Mouse (Mus musculus): Measurements from ENCODE around the gene Msantd1. TPM values are rescaled to one million over a fixed set of nuclear protein-coding genes. Genes with fewer than 3 reads are reported as not detected.

The Msantd1 gene
- polyA plus RNA-seq, 1 experiment from 2014 or later, result 0.30 TPM

DNA sequence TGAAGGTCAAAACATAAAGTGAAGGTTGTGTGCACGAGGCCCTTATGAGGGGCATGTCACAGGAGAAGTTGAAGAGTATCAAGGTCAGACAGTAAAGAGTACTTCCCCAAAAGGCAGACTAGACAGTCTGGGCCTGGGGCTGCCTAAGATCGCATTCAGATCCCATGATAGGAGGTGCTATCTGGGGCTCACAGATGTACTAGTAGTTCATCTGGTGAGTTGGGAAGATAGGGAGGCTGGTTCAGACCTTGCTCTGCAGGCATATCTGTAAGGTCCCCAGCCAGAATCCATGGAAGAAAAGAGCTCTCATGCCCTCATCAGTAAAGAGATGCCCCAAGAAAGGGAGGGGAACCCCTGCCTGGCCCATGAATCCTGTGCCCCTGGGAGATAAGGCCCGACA, 11.0 kb downstream of the Msantd1 start:
- Histone ChIP-seq H3K9me3 (replicated peaks; ENCODE audit: control insufficient read depth, low read length) (no peaks in the 10 kb centered on the region), H3K27ac (ENCODE audit: low read length) (no peak overlapping the region), H3K36me3 (ENCODE audit: control insufficient read depth, insufficient read depth) (peaks cover 2% of the 10 kb centered on the region; the same call in 1 of the 2 replicates), H3K4me3 (ENCODE audit: low read length) (no peak overlapping the region), H3K4me1 (ENCODE audit: control insufficient read depth, insufficient read depth, low read length) (peaks cover 6% of the 10 kb centered on the region), H3K9ac (ENCODE audit: low read length) (no peak overlapping the region), H3K4me2 (ENCODE audit: low read depth, low read length) (no peak overlapping the region), H3K27me3 (ENCODE audit: control insufficient read depth, insufficient read depth, low read length) (no peaks in the 10 kb centered on the region)
- WGBS, result 74% methylated on average over 3 of the region's 3 CpGs
- no peak for ATAC-seq (replicated peaks; ENCODE audit: extremely low read depth, insufficient read depth, low FRiP score)

DNA sequence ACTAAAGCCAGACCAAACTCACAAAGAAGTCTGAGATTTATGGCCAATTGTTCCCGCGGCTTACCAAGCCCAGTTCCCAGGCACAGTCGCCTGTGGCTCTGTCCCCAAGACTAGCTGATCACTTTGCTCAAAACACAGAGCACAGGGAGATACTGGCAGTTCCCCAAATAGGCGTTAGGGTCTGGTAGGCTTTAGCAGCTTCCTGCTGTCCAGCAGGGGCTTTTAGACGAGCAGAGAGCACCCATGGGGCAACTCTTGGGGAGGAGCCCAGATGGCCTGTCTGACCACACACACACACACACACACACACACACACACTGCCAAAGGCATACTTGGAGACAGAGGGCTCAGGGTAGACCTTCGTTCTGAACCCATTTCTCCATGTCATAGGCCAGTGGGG, 14.7 kb downstream of the Msantd1 start:
- H3K4me1 ChIP-seq (ENCODE audit: control insufficient read depth, insufficient read depth, low read length), result no peaks in the 10 kb centered on the region
- H3K4me3 ChIP-seq (ENCODE audit: low read length), result no peak overlapping the region
- ATAC-seq (replicated peaks; ENCODE audit: extremely low read depth, insufficient read depth, low FRiP score), result no peak
- H3K9me3 ChIP-seq (replicated peaks; ENCODE audit: control insufficient read depth, low read length), result no peaks in the 10 kb centered on the region
- no peaks in the 10 kb centered on the region for H3K27me3 ChIP-seq (ENCODE audit: control insufficient read depth, insufficient read depth, low read length)
- no peak overlapping the region for H3K27ac ChIP-seq (ENCODE audit: low read length)
- peaks cover 4% of the 10 kb centered on the region; the same call in 1 of the 2 replicates for H3K36me3 ChIP-seq (ENCODE audit: control insufficient read depth, insufficient read depth)
- H3K9ac ChIP-seq (ENCODE audit: low read length), result no peak overlapping the region
- no peak overlapping the region for H3K4me2 ChIP-seq (ENCODE audit: low read depth, low read length)
- 81% methylated on average over 6 of the region's 6 CpGs for WGBS

DNA sequence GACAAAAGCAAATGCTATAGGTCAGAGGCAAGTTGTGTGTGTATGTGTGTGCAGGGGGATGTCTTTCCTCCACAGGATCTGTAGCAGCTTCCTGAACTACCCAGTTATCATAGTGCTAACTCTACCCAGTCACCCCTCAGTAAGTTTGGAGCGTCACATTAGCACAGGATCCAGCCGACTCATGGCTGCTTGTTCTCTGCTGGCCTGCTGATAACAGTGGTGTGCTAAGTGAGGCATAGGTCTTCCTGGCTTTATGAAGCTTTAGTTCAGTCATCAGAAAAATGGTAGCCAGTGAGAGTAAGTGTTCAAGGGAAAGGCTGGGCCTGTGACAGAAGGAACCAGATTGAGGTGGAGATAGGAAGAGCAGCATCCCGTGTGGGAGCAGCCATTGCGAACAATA, 16.1 kb downstream of the Msantd1 start:
- Histone ChIP-seq H3K36me3 (ENCODE audit: control insufficient read depth, insufficient read depth) (peaks cover 4% of the 10 kb centered on the region; the same call in 1 of the 2 replicates), H3K4me1 (ENCODE audit: control insufficient read depth, insufficient read depth, low read length) (no peaks in the 10 kb centered on the region), H3K9me3 (replicated peaks; ENCODE audit: control insufficient read depth, low read length) (no peaks in the 10 kb centered on the region), H3K27ac (ENCODE audit: low read length) (no peak overlapping the region), H3K4me3 (ENCODE audit: low read length) (no peak overlapping the region), H3K9ac (ENCODE audit: low read length) (no peak overlapping the region), H3K4me2 (ENCODE audit: low read depth, low read length) (no peak overlapping the region), H3K27me3 (ENCODE audit: control insufficient read depth, insufficient read depth, low read length) (no peaks in the 10 kb centered on the region)
- no peak for ATAC-seq (replicated peaks; ENCODE audit: extremely low read depth, insufficient read depth, low FRiP score)
- WGBS, result 76% methylated on average over 4 of the region's 4 CpGs

DNA sequence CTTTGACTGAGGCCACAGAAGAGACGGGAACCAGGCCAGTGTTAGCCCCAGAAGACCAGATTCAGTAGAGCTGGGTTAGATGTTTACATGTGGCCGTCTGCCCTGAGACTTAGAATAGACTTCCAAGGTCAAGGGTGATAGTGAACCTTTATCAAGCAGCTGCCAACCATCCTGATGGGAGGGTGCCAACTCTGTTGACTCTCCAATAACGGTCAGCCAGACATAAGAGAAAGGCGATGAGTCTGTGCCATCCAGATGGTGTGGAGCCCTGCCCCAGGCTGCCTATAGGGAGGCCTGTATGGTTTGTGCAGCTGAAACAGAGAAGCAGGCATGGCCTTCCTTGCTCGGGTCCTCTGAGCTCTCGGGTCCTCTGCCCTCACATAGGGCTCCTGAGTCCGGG, 16.7 kb downstream of the Msantd1 start:
- Histone ChIP-seq H3K4me1 (ENCODE audit: control insufficient read depth, insufficient read depth, low read length) (no peaks in the 10 kb centered on the region), H3K4me2 (ENCODE audit: low read depth, low read length) (no peak overlapping the region), H3K9ac (ENCODE audit: low read length) (no peak overlapping the region), H3K27me3 (ENCODE audit: control insufficient read depth, insufficient read depth, low read length) (no peaks in the 10 kb centered on the region), H3K4me3 (ENCODE audit: low read length) (no peak overlapping the region), H3K9me3 (replicated peaks; ENCODE audit: control insufficient read depth, low read length) (no peaks in the 10 kb centered on the region), H3K36me3 (ENCODE audit: control insufficient read depth, insufficient read depth) (peaks cover 4% of the 10 kb centered on the region; the same call in 1 of the 2 replicates), H3K27ac (ENCODE audit: low read length) (no peak overlapping the region)
- 75% methylated on average over 7 of the region's 7 CpGs for WGBS
- ATAC-seq (replicated peaks; ENCODE audit: extremely low read depth, insufficient read depth, low FRiP score), result no peak

DNA sequence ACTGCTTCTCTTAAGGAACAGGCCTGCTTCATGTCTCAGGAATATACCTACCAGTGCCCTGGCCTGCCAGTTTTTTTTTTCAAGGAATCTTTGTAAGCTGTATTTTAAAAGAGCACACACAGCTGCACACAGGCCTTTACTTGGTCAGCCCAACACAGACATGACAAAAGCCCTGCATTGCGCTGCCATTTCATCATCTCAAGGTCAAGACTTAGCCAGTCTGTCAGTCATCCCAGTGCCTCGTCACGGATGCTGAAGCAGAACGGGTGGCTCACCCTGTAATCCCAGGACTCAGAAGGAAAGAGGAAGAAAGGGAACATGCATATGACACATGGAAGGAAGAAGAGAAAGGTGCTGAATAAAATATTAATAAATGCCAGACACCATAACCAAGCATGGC, 19.8 kb downstream of the Msantd1 start:
- no peaks in the 10 kb centered on the region for H3K27me3 ChIP-seq (ENCODE audit: control insufficient read depth, insufficient read depth, low read length)
- no peaks in the 10 kb centered on the region for H3K9me3 ChIP-seq (replicated peaks; ENCODE audit: control insufficient read depth, low read length)
- peaks cover 4% of the 10 kb centered on the region; the same call in 1 of the 2 replicates for H3K36me3 ChIP-seq (ENCODE audit: control insufficient read depth, insufficient read depth)
- H3K4me3 ChIP-seq (ENCODE audit: low read length), result no peak overlapping the region
- H3K27ac ChIP-seq (ENCODE audit: low read length), result no peak overlapping the region
- H3K9ac ChIP-seq (ENCODE audit: low read length), result no peak overlapping the region
- peaks cover 16% of the 10 kb centered on the region for H3K4me1 ChIP-seq (ENCODE audit: control insufficient read depth, insufficient read depth, low read length)
- no peak for ATAC-seq (replicated peaks; ENCODE audit: extremely low read depth, insufficient read depth, low FRiP score)
- no peak overlapping the region for H3K4me2 ChIP-seq (ENCODE audit: low read depth, low read length)
- WGBS, result 82% methylated on average over 4 of the region's 4 CpGs

DNA sequence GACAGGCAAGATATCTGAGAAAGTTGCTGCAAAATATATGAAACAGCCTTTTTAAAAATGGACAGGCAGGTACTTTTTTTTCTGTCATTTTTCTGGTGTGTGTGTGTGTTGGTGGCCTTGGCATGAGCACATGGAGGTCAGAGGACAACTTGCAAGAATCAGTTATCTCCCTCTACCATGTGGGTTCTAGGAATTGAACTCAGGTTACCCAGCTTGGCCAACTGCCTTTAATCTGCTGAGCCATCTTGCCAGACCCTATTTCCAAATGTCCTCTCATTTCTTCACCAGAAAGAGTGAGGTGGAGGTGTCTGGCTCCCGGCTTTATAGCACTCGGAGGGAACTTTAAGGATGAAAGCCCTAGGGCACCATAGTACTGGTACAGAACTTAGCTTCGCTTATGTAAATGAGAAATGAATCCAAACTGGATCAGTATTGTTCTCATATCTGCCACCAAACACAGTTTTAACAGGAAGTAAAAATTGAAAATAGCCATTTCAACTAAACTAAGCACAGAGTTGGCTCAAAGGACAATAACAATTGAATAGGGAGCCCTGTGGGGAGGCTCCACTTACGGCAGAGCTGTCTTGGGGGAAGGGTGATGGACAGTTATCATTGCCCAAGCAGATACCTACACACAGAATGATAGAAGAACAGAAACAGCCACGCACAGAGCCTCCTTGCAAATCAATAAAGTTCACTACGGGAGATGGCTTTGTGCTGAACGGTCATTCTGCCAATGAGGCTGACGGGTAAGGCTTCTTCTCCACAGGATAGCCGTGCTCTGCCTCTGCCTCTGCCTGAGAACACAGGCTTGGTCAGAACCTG, 22.6 kb downstream of the Msantd1 start:
- Histone ChIP-seq H3K9ac (ENCODE audit: low read length) (no peak overlapping the region), H3K36me3 (ENCODE audit: control insufficient read depth, insufficient read depth) (no peaks in the 10 kb centered on the region), H3K27me3 (ENCODE audit: control insufficient read depth, insufficient read depth, low read length) (no peaks in the 10 kb centered on the region), H3K4me2 (ENCODE audit: low read depth, low read length) (no peak overlapping the region), H3K4me1 (ENCODE audit: control insufficient read depth, insufficient read depth, low read length) (peaks cover 16% of the 10 kb centered on the region), H3K9me3 (replicated peaks; ENCODE audit: control insufficient read depth, low read length) (no peaks in the 10 kb centered on the region), H3K4me3 (ENCODE audit: low read length) (no peak overlapping the region), H3K27ac (ENCODE audit: low read length) (peak overlapping the region; percentile 21; the same call in 1 of the 2 replicates)
- ATAC-seq (replicated peaks; ENCODE audit: extremely low read depth, insufficient read depth, low FRiP score), result no peak
- 85% methylated on average over 9 of the region's 9 CpGs for WGBS

DNA sequence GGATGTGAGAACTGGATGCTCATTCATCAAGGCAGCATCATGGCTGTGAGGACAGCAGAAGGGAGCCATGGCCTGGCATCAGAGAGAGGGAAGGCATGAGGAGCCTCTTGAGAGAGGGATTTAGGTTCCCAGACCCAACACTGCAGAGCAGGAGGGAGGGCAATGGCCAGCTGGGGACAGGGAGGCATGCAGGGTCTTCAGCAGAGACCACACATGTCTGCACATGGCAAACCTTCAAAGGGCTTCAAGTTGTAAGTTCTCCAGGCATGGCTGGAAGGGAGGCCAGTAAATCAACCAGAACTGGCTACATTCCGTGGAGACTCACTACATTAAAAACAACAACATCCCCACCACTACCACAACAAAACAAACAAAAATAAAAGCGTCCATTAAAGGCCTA, 23.3 kb downstream of the Msantd1 start:
- WGBS, result 78% methylated on average over 2 of the region's 2 CpGs
- H3K9me3 ChIP-seq (replicated peaks; ENCODE audit: control insufficient read depth, low read length), result no peaks in the 10 kb centered on the region
- no peak overlapping the region for H3K9ac ChIP-seq (ENCODE audit: low read length)
- no peak for ATAC-seq (replicated peaks; ENCODE audit: extremely low read depth, insufficient read depth, low FRiP score)
- H3K4me1 ChIP-seq (ENCODE audit: control insufficient read depth, insufficient read depth, low read length), result peaks cover 16% of the 10 kb centered on the region
- no peak overlapping the region for H3K4me3 ChIP-seq (ENCODE audit: low read length)
- no peaks in the 10 kb centered on the region for H3K36me3 ChIP-seq (ENCODE audit: control insufficient read depth, insufficient read depth)
- peak overlapping the region; percentile 21; the same call in 1 of the 2 replicates for H3K27ac ChIP-seq (ENCODE audit: low read length)
- no peak overlapping the region for H3K4me2 ChIP-seq (ENCODE audit: low read depth, low read length)
- no peaks in the 10 kb centered on the region for H3K27me3 ChIP-seq (ENCODE audit: control insufficient read depth, insufficient read depth, low read length)

DNA sequence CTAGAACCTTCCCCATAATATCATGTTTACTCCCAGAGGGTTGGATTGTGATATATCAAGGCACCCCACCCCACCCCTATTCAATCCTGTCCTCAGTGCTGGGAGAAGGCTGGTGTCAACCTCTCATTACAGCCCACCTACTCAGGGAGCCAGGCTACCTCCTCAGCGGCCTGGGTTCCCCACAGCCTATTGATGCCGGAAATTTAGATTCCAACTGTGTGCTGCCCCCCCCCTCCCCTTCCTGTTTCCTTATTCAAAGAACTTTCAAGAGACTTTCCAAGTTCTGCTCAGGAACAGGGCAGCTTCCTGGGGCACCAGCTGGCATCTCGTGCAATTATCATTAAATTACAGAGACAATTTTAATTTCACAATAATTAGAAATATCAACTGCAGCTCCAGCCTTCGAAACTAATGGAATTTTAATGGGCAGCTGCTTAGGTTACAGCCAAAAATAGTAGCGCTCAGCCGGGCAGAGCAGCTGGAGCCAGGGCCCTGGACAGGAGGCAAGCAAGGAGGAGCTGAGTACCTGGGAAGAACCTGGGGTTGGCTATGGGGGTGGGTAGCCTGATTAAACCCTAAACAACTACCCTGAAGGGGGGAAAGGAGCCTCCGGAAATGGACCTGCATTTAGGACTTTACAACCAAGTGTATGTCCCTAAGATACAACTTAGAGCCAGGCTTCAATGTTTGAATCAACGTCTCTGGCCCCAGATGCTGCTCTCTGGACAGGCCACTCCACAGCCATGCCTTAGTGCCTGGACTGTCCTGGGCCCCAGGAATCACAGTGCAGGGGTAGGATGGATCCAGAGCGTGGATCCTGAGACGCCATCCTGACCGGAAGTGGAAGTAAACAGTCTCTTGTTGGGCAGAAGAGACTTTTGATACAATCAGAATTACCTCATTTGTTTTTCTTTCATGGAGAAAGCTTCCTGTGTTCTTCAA, 24.0 kb downstream of the Msantd1 start:
- Histone ChIP-seq H3K4me1 (ENCODE audit: control insufficient read depth, insufficient read depth, low read length) (peaks cover 16% of the 10 kb centered on the region), H3K27ac (ENCODE audit: low read length) (peak overlapping the region; percentile 87), H3K9me3 (replicated peaks; ENCODE audit: control insufficient read depth, low read length) (no peaks in the 10 kb centered on the region), H3K27me3 (ENCODE audit: control insufficient read depth, insufficient read depth, low read length) (no peaks in the 10 kb centered on the region), H3K9ac (ENCODE audit: low read length) (peak overlapping the region; percentile 34; the same call in 1 of the 2 replicates), H3K4me3 (ENCODE audit: low read length) (no peak overlapping the region), H3K4me2 (ENCODE audit: low read depth, low read length) (peak overlapping the region; percentile 14; the same call in 1 of the 2 replicates), H3K36me3 (ENCODE audit: control insufficient read depth, insufficient read depth) (no peaks in the 10 kb centered on the region)
- 21% methylated on average over 11 of the region's 11 CpGs for WGBS
- peak; percentile 43; the same call in 1 of the 2 replicates for ATAC-seq (replicated peaks; ENCODE audit: extremely low read depth, insufficient read depth, low FRiP score)
